Mouse (Mus musculus) stomach, postnatal 0 days (tissue): ENCODE measurements around the gene Oit3.

ENCODE experiments used
- CTCF ChIP-seq: IDR thresholded peaks from 2 replicates; pipeline ENCODE4 v1.5.1; 2016; ENCODE audit warnings: antibody characterized with exemption, low read depth, mild to moderate bottlenecking, moderate library complexity
- EP300 ChIP-seq: optimal IDR thresholded peaks from 2 replicates; pipeline ENCODE3; 2016; ENCODE audit warnings: antibody characterized with exemption

DNA sequence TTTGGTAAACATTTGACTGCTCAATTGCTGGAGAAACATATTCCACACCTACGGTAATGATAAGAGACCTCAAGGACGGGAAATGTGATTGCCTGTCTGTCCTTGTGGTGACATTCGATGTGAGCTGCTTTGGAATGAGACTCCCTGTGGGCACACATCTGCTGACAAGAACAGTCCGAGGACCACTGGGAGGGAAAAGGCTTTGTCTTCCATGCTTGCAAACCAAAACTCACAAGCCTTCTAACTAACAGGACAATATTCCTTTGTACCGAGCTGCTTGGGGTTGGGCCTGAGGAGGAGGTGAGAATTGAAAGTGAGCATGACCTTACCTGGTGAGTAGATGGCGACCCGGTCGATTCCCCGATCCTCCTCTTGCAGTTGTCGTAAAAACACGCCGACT lies 25.7 kb upstream of the Oit3 start:
- no peak for TF ChIP-seq CTCF
- TF ChIP-seq EP300, result no peak
